Mouse (Mus musculus): ENCODE data around the gene F2rl2.

The F2rl2 gene

DNA sequence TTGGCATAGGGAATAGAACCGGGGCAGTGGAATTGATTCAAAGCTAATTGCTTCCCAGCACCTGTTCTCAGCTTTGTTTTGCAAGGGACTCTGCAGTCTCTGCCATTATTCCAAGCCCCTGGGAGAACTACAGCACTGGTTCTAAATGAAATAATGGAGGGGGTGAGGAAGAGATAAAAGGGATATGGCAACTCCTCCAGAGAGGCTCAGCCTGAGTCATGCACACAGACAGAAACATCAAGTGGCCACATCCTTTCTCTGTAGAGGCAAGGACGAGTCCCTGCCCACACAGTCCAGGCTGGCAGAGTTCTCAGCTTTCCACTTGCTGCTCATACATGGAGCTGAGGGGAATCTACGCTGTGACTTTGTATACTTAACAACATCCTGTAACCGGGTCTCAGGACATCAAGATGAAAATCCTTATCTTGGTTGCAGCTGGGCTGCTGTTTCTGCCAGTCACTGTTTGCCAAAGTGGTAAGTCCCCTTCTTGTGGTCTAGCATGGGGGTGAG lies at the start of gene F2rl2:
F2rl2 (plus strand) TSS at position 200 of the 510 bp plus-strand sequence.
- DNase-seq (ENCODE audit: low read depth, low spot score), result no peak

- DNase-seq (ENCODE audit: low read depth, low spot score), result no peak
These were observed 49.4 kb upstream of the F2rl2 start for GRCm38 (mm10) chr13:95647248-95647647.

- DNase-seq (ENCODE audit: low read depth, low spot score), result no peak
These were observed 46.7 kb upstream of the F2rl2 start for GRCm38 (mm10) chr13:95649941-95650340.

DNA sequence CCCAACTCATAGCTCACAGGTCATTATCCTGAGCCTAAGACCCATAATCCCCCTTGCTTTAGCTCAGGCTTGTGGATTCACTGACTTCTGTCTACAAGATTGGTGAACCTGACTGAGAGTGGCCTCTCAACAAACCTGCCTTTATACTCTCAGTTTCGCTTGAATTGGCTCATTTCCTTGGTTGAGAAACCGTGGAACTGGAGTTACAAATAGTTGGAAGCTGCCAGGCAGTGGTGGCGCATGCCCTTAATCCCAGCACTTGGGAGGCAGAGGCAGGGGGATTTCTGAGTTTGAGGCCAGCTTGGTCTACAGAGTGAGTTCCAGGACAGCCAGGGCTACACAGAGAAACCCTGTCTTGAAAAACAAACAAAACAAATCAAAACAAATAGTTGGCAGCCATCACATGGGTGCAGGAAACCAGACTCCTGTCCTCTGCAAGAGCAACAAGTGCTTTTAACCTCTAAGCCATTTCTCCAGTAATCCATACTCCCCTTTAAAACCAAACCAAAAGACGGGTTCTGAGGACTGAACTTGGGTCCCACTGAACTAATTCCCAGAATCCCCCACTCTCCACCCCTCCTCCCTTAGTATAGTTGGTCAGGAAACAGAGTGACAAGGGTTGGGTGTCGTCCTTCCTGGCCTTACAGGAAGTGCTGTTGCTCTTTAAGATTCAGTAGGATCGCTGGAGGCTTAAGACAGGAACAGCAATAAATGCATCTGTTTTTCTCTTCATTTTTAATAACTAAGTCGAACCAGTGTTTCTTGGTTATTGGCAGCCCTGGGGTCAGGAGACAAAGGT lies 44.6 kb upstream of the F2rl2 start:
- no peak for DNase-seq (ENCODE audit: low read depth, low spot score)

DNA sequence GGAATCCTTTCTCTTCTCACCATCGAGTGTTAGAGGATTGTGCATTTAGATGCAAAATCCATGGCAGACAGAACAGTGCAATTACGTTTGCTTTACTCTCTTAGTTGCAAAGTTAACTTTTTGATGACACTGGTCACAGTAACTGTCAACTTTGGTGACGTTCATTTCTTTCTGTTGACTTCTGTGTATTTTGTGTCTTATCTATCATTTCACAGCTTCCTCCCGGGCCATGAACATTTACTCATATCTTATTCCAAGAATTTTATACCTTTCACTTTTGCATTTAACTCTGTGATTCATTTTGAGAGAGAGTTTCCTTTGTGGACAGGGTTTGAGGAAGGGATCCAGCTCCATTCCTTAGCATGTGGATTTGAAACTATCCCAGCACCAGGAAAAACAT lies 43.0 kb upstream of the F2rl2 start:
- DNase-seq (ENCODE audit: low read depth, low spot score), result no peak

GRCm38 (mm10) chr13:95655284-95655683 lies 41.4 kb upstream of the F2rl2 start:
- no peak for DNase-seq (ENCODE audit: low read depth, low spot score)

DNA sequence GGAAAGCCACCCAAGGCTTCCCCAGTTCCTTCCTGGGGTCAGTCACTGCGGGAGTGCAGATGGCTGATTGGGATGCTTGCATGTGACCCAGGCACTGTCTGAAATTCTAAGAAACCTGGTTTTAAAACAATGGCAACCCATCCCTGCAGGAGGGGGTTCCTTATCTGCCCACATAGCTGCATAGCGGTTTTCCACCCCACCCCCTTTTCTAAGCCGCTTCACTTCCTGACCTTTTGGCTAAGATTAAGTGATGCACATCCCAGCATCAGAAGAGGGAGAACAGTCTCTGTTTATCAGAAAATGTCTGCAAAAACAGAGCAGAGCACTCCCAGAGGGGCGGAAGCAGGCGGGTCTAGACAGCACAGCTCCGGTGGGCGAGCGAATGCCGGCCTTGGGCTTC lies 39.5 kb upstream of the F2rl2 start:
- no peak for DNase-seq (ENCODE audit: low read depth, low spot score)

DNA sequence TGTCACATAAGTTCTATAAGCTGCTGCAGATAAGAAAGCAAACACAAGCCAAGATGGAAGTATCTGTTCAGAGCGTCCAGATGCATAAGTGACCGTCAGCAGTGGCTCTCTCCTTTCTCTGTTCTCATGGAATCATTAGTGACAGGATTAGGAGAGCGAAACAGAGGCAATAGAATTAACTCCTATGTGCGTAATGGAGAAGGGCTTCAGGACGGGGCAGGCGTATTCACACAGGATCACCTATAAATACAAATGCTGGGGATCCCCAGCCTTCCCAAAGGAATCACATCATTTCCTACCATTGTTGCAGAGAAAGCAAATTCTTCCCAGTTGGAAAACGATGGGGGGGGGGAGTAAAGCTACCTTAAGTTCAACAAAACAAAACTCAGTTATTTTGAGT lies 37.2 kb upstream of the F2rl2 start:
- DNase-seq (ENCODE audit: low read depth, low spot score), result no peak

- no peak for DNase-seq (ENCODE audit: low read depth, low spot score)
These were observed 32.8 kb upstream of the F2rl2 start for GRCm38 (mm10) chr13:95663834-95664233.

DNA sequence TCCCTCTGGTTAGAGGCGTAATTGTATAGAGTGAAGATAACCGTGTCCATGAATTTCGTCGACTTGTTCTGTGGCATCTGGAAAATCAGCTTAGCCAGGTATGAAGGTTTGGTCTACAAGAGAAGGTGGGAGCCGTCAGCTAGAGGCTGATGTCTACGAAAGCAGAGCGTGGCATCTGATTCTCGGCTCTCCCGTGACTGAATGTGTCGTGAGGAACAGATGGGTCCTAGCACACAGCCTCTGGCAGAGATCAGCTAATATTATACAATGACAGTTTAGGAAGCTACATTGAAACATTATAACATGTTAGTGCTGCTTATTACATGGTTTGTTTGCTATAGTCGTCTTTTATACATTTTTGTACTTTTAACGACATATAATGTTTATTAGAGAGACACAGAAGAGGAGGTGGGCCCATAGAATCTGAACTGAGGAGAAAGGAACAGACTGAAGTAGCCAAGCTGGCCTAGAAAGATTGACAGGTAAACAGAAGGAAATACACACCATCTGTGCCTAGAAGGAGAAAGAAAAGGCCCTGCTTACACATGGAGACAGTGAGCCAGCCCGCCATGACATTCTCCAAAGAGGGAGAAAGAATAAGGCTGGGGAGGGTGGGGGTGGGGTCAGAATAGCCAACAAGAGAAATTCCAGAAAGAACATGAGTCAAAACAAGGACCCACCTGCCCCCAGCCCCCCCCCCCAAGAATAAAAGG lies 30.9 kb upstream of the F2rl2 start:
- DNase-seq (ENCODE audit: low read depth, low spot score), result no peak

GRCm38 (mm10) chr13:95667260-95667659 lies 29.4 kb upstream of the F2rl2 start:
- no peak for DNase-seq (ENCODE audit: low read depth, low spot score)

- no peak for DNase-seq (ENCODE audit: low read depth, low spot score)
These were observed 26.1 kb upstream of the F2rl2 start for GRCm38 (mm10) chr13:95670534-95670933.

DNA sequence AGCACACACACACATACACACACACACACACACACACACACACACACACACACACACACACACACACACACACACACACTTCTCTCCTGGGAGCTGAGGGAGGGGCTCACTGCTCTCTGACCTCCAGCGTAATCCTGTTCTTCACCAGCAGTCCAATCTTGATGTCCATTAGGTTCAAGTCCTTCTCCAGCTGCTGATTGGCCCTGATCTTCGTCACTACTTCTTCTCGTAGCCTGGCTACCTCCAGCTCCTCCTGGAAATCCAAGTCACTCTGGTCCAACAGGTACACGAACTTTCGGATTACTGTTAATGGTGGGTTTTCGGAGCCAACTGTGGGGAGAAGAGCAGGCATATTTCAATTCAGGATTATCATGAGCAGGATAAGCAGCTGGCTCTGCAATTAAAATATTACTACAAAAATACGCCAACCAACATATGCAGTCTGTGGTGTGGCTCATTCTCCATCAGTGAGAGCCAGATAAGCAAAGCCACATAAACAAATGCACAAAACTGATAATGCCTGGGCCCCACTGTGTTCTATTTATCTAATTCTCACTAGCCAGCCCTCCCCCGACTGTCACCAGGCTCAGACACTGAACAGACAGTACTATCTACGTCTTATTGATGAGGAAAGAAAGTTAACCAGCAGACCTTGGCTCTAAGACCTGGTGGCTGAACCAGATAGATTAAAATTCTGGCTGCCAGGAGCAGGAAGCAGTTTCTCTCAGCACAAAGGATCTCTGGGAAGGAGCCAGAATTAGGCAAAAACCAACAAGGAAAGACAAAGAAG lies 25.4 kb upstream of the F2rl2 start:
- DNase-seq (ENCODE audit: low read depth, low spot score), result peak; percentile 6

DNA sequence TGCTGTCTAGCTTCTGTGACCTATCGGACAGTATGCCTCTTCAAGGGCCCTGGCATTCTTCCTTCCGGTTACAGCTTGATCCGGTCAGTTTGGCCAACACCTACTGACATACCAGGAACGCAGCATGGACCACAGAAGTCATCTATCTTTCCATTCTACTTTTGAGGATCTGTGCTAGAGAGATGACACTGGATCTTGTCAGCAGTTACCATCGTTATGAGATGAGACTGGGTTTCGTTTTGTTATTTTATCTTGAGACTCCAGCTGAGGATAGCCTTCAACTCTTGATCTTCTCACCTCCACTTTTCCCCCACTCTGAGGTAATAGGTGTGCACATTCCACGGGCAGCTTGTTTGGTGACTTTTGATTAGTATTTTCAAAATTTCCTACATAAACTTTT lies 24.3 kb upstream of the F2rl2 start:
- DNase-seq (ENCODE audit: low read depth, low spot score), result no peak

DNA sequence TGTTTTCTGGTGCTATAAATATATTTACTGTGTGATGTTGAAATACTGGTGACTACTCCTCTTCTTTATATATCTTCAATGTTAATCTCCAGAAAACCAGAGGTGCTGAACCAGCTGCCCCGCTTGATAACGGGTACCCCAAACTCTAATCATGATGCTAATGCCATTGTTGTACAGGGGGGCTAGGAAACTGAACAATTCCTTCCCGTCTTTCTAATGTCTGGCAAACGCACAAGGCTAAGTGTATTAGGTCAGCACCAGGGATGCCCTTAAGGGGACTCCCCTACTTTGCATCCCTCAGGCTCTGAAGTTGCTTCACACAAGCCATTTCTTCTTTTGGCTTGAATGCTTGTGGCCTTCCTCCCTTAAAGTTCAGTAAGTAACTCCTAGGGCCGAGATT lies 17.6 kb upstream of the F2rl2 start:
- no peak for DNase-seq (ENCODE audit: low read depth, low spot score)

- DNase-seq (ENCODE audit: low read depth, low spot score), result no peak
These were observed 17.1 kb upstream of the F2rl2 start for GRCm38 (mm10) chr13:95679491-95679941.

DNA sequence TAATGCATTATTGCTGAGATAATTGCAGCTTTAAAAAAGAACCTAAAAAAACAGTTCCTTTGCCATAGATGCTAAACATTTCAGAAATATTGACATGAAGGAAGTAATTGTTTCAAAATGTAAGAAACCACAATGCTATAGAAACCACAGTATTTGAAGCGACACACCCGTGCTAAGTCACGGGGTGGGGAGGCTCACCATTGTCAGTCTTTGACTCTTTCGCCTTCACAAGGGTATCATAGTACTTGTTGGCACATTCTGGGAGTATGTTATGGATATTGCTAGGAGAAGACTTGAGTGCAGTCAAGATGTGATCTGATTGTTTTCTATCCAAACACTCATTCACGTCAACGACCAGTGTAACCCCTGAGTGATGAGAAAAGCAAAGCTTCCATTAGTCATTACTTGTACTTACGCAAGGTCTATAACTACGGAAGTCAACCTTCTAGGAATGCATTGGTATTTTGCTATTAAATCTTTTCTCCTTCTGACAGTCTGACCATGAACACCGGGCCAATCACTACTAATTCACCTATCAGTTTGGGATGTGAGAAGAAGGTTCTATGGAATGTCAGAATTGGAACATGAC lies 11.9 kb upstream of the F2rl2 start:
- no peak for DNase-seq (ENCODE audit: low read depth, low spot score)

DNA sequence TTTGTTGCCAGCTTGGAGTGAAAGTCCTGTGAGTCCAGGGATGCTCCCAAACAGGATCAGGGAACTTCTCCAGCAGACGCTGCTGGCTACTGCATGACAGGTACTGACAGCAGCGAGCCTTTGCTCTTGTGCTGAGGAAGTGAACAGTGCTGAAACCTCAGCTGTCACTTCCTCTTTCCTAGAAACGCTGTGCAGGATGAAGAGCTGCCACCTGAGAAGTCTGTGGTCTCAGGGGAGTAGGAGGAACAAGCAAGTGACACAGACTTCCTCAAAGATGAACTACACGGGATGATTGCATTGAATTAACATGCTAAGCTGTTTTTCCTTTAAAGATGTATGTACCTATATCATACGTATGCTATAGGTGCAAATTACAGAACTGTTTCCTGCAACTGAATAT lies 10.9 kb upstream of the F2rl2 start:
- DNase-seq (ENCODE audit: low read depth, low spot score), result peak; percentile 17

DNA sequence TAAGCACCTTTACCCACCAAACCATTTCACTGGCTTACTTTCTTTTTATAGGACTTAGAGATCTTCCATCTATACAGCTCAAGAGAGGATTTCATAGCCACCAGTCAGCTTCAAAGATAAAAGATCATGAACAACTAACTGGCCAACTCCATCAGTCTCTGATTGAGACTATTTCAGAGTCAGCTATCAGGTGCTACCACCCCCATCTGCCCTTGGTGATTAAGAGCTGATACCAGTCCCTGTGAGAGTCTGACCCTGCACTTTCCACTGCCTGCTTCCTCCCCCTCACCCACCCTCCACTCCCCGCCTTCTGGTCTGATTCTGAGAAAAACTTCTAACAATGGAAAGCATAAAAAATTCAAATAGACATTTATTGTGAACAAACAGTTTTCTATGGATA lies 8.1 kb upstream of the F2rl2 start:
- DNase-seq (ENCODE audit: low read depth, low spot score), result no peak

- no peak for DNase-seq (ENCODE audit: low read depth, low spot score)
These were observed 4.5 kb upstream of the F2rl2 start for GRCm38 (mm10) chr13:95692201-95692600.

GRCm38 (mm10) chr13:95696120-95696653 lies 466 bp upstream of the F2rl2 start:
- DNase-seq (ENCODE audit: low read depth, low spot score), result no peak

Measured in skeletal muscle tissue, adult 2 months (tissue).